Mouse (Mus musculus): ENCODE measurements at regions not wholly inside any gene's neighbourhood (a gene's known extent, or its start where the extent isn't known, plus 50 kb on each side); places are given as distances from the start of the nearest gene placed in this dataset.

- 3% methylated on average over 2 of the region's 2 CpGs for WGBS
- ATAC-seq (ENCODE audit: low FRiP score, low TSS enrichment) = peak; percentile 77
- H3K4me2 ChIP-seq (replicated peaks; ENCODE audit: low read depth, low read length) = no peak overlapping the region
These were observed 221.2 kb downstream of the Myh15 start for GRCm38 (mm10) chr16:49278478-49278877.

GRCm38 (mm10) chr16:49288096-49288714 lies 230.9 kb downstream of the Myh15 start:
- Histone ChIP-seq H3K9me3 (ENCODE audit: control insufficient read depth, low read length) (no peaks in the 10 kb centered on the region), H3K4me2 (replicated peaks; ENCODE audit: low read depth, low read length) (no peak overlapping the region), H3K4me1 (ENCODE audit: control insufficient read depth, insufficient read depth, low read length) (no peaks in the 10 kb centered on the region), H3K9ac (ENCODE audit: low read depth, low read length) (no peak overlapping the region), H3K4me3 (ENCODE audit: low read length) (no peak overlapping the region), H3K36me3 (ENCODE audit: control insufficient read depth, insufficient read depth, low read length) (no peaks in the 10 kb centered on the region), H3K27me3 (ENCODE audit: control insufficient read depth, insufficient read depth, low read length) (no peaks in the 10 kb centered on the region), H3K27ac (ENCODE audit: low read depth, low read length) (no peak overlapping the region)
- ATAC-seq (ENCODE audit: low FRiP score, low TSS enrichment) = no peak
- 74% methylated on average over 4 of the region's 4 CpGs for WGBS

More at GRCm38 (mm10) chr16:49278478-49278877, 221.2 kb downstream of the Myh15 start:
- Histone ChIP-seq H3K36me3 (ENCODE audit: control insufficient read depth, insufficient read depth, low read length) (no peaks in the 10 kb centered on the region), H3K4me3 (ENCODE audit: low read length) (no peak overlapping the region), H3K27ac (ENCODE audit: low read depth, low read length) (no peak overlapping the region), H3K9me3 (ENCODE audit: control insufficient read depth, low read length) (no peaks in the 10 kb centered on the region), H3K9ac (ENCODE audit: low read depth, low read length) (no peak overlapping the region), H3K27me3 (ENCODE audit: control insufficient read depth, insufficient read depth, low read length) (no peaks in the 10 kb centered on the region), H3K4me1 (ENCODE audit: control insufficient read depth, insufficient read depth, low read length) (no peaks in the 10 kb centered on the region)

- ATAC-seq (ENCODE audit: low FRiP score, low TSS enrichment) = no peak
- Histone ChIP-seq H3K9me3 (ENCODE audit: control insufficient read depth, low read length) (no peaks in the 10 kb centered on the region), H3K4me2 (replicated peaks; ENCODE audit: low read depth, low read length) (no peak overlapping the region), H3K9ac (ENCODE audit: low read depth, low read length) (no peak overlapping the region), H3K4me3 (ENCODE audit: low read length) (no peak overlapping the region), H3K27me3 (ENCODE audit: control insufficient read depth, insufficient read depth, low read length) (no peaks in the 10 kb centered on the region), H3K4me1 (ENCODE audit: control insufficient read depth, insufficient read depth, low read length) (no peaks in the 10 kb centered on the region), H3K27ac (ENCODE audit: low read depth, low read length) (no peak overlapping the region), H3K36me3 (ENCODE audit: control insufficient read depth, insufficient read depth, low read length) (no peaks in the 10 kb centered on the region)
- WGBS = 66% methylated on average over 10 of the region's 10 CpGs
These were observed 232.2 kb downstream of the Myh15 start for GRCm38 (mm10) chr16:49289200-49290079.

GRCm38 (mm10) chr16:49303612-49304307 lies 246.5 kb downstream of the Myh15 start:
- H3K27ac ChIP-seq (ENCODE audit: low read depth, low read length) = no peak overlapping the region
- no peaks in the 10 kb centered on the region for H3K4me1 ChIP-seq (ENCODE audit: control insufficient read depth, insufficient read depth, low read length)
- H3K4me3 ChIP-seq (ENCODE audit: low read length) = no peak overlapping the region
- H3K36me3 ChIP-seq (ENCODE audit: control insufficient read depth, insufficient read depth, low read length) = no peaks in the 10 kb centered on the region
- H3K9ac ChIP-seq (ENCODE audit: low read depth, low read length) = no peak overlapping the region
- no peaks in the 10 kb centered on the region for H3K9me3 ChIP-seq (ENCODE audit: control insufficient read depth, low read length)
- WGBS = 83% methylated on average over 6 of the region's 6 CpGs
- no peak overlapping the region for H3K4me2 ChIP-seq (replicated peaks; ENCODE audit: low read depth, low read length)
- ATAC-seq (ENCODE audit: low FRiP score, low TSS enrichment) = no peak
- H3K27me3 ChIP-seq (ENCODE audit: control insufficient read depth, insufficient read depth, low read length) = no peaks in the 10 kb centered on the region

- WGBS = 87% methylated on average over 2 of the region's 2 CpGs
- Histone ChIP-seq H3K36me3 (ENCODE audit: control insufficient read depth, insufficient read depth, low read length) (no peaks in the 10 kb centered on the region), H3K27ac (ENCODE audit: low read depth, low read length) (no peak overlapping the region), H3K27me3 (ENCODE audit: control insufficient read depth, insufficient read depth, low read length) (no peaks in the 10 kb centered on the region), H3K9me3 (ENCODE audit: control insufficient read depth, low read length) (no peaks in the 10 kb centered on the region), H3K4me2 (replicated peaks; ENCODE audit: low read depth, low read length) (no peak overlapping the region), H3K4me1 (ENCODE audit: control insufficient read depth, insufficient read depth, low read length) (no peaks in the 10 kb centered on the region), H3K9ac (ENCODE audit: low read depth, low read length) (no peak overlapping the region), H3K4me3 (ENCODE audit: low read length) (no peak overlapping the region)
- ATAC-seq (ENCODE audit: low FRiP score, low TSS enrichment) = no peak
These were observed 247.1 kb downstream of the Myh15 start for GRCm38 (mm10) chr16:49304354-49304753.

- H3K36me3 ChIP-seq (ENCODE audit: control insufficient read depth, insufficient read depth, low read length) = no peaks in the 10 kb centered on the region
- no peaks in the 10 kb centered on the region for H3K9me3 ChIP-seq (ENCODE audit: control insufficient read depth, low read length)
- H3K4me2 ChIP-seq (replicated peaks; ENCODE audit: low read depth, low read length) = no peak overlapping the region
- H3K27ac ChIP-seq (ENCODE audit: low read depth, low read length) = no peak overlapping the region
- no peak for ATAC-seq (ENCODE audit: low FRiP score, low TSS enrichment)
- no peaks in the 10 kb centered on the region for H3K27me3 ChIP-seq (ENCODE audit: control insufficient read depth, insufficient read depth, low read length)
- WGBS = 78% methylated on average over 2 of the region's 2 CpGs
- no peak overlapping the region for H3K9ac ChIP-seq (ENCODE audit: low read depth, low read length)
- no peak overlapping the region for H3K4me3 ChIP-seq (ENCODE audit: low read length)
- no peaks in the 10 kb centered on the region for H3K4me1 ChIP-seq (ENCODE audit: control insufficient read depth, insufficient read depth, low read length)
These were observed 259.8 kb downstream of the Myh15 start for GRCm38 (mm10) chr16:49317061-49317460.

- 69% methylated on average over 4 of the region's 4 CpGs for WGBS
- Histone ChIP-seq H3K27ac (ENCODE audit: low read depth, low read length) (no peak overlapping the region), H3K4me3 (ENCODE audit: low read length) (no peak overlapping the region), H3K4me2 (replicated peaks; ENCODE audit: low read depth, low read length) (no peak overlapping the region), H3K9me3 (ENCODE audit: control insufficient read depth, low read length) (no peaks in the 10 kb centered on the region), H3K9ac (ENCODE audit: low read depth, low read length) (no peak overlapping the region), H3K36me3 (ENCODE audit: control insufficient read depth, insufficient read depth, low read length) (no peaks in the 10 kb centered on the region), H3K4me1 (ENCODE audit: control insufficient read depth, insufficient read depth, low read length) (no peaks in the 10 kb centered on the region), H3K27me3 (ENCODE audit: control insufficient read depth, insufficient read depth, low read length) (no peaks in the 10 kb centered on the region)
- ATAC-seq (ENCODE audit: low FRiP score, low TSS enrichment) = no peak
These were observed 261.9 kb downstream of the Myh15 start for GRCm38 (mm10) chr16:49319047-49319678.

GRCm38 (mm10) chr16:49319774-49320173 lies 262.5 kb downstream of the Myh15 start:
- no peaks in the 10 kb centered on the region for H3K4me1 ChIP-seq (ENCODE audit: control insufficient read depth, insufficient read depth, low read length)
- H3K27me3 ChIP-seq (ENCODE audit: control insufficient read depth, insufficient read depth, low read length) = no peaks in the 10 kb centered on the region
- H3K36me3 ChIP-seq (ENCODE audit: control insufficient read depth, insufficient read depth, low read length) = no peaks in the 10 kb centered on the region
- no peak overlapping the region for H3K9ac ChIP-seq (ENCODE audit: low read depth, low read length)
- no peak for ATAC-seq (ENCODE audit: low FRiP score, low TSS enrichment)
- H3K27ac ChIP-seq (ENCODE audit: low read depth, low read length) = no peak overlapping the region
- no peaks in the 10 kb centered on the region for H3K9me3 ChIP-seq (ENCODE audit: control insufficient read depth, low read length)
- H3K4me3 ChIP-seq (ENCODE audit: low read length) = no peak overlapping the region
- WGBS = 79% methylated on average over 5 of the region's 5 CpGs
- no peak overlapping the region for H3K4me2 ChIP-seq (replicated peaks; ENCODE audit: low read depth, low read length)

Measured in kidney, embryonic 14.5 days (tissue).